Mouse (Mus musculus) embryonic fibroblast, embryonic 13.5 days (primary cell): ENCODE measurements around the gene Olfr459.

Source experiments
- CTCF ChIP-seq: IDR thresholded peaks from 2 replicates; pipeline ENCODE4 v1.5.1; 2011; ENCODE audit warnings: mild to moderate bottlenecking, control low read depth, low read length, moderate library complexity, borderline replicate concordance; ENCODE audit not compliant: insufficient read depth
- POLR2A ChIP-seq: IDR thresholded peaks from 2 replicates; pipeline ENCODE4 v1.6.1; 2011; ENCODE audit warnings: low read depth, mild to moderate bottlenecking, control low read depth, low read length, moderate library complexity

DNA sequence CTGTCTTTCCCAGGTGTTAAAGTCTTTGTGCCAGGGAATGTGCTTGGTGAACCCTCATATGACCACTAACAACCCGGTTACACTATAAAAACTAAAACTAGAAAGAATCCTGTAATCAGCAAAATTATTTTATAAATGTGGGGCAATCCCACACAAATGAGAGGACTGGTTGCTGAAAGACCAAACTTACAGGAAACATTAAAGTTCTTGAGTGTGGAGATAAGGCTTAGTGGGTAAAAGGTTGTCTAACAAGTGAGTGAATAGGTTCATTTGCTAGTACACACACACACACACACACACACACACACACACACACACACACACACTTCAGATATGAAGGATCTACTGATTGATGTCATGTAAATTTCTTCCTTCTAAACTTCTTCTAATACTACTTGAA lies 5.1 kb downstream of the Olfr459 start:
- no peak for TF ChIP-seq CTCF
- no peak for TF ChIP-seq POLR2A
